Mouse (Mus musculus) T-helper 2 cell (primary cell): ENCODE results near the gene Kcnf1.

ENCODE experiments used
- in situ Hi-C: fragments of 300-600 bp; cut with MboI, MseI; formaldehyde crosslinking; loops from one replicate; pipeline ENCODE4 v1.15.1; 2025; ENCODE audit warnings: high pct_unique_total_duplicates

The Kcnf1 gene

DNA sequence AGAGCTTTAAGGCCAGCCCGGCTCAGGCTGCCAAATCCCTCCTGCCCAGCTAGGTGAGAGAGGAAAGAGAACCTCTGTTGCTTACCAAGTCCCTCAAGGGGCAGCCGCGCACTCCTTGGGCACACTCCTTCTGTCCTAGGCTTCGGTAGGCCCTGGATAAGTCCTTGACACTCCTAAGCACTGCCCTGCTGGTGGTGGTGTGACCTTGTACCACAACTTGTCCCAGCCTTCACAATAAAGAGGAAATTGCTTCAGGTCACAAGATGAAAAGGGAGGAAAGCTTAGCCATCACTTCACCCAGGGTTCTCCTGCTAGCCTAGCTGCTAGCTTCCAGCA, at the start of gene Kcnf1:
TSS of gene Kcnf1 (minus strand) at position 132 of the 336 bp plus-strand sequence.
- in situ Hi-C loops: no loop called here

- in situ Hi-C loops: loop anchor here (10.0 kb wide), 1 partner anchor 190 kb away; no protein-coding TSS in a partner anchor
Measured at GRCm38 (mm10) chr12:17225012-17225411, 48.3 kb upstream of the Kcnf1 start.

DNA sequence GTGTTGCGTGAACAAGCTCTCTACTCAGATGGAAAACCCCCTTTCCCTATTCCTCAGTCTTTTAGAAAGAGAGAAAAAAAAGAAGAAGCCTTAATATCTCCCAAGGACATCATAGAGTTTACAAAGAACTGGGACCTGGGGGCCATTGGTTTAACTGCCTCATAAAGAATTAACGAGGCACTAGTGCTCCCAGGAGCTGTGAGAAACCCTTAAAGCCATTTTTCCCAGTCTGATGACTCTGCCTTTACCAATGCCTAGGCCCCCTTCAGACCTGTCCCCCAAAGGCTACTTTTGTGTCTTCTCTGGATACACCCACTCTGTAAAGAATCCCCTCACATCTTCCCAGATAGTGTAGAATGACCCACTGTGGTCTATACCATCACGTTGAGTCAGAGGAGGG, 46.4 kb upstream of the Kcnf1 start:
- in situ Hi-C loops: loop anchor here (10.0 kb wide), 1 partner anchor 188 kb away; no protein-coding TSS in a partner anchor

GRCm38 (mm10) chr12:17221891-17222428, 45.3 kb upstream of the Kcnf1 start:
- in situ Hi-C loops: loop anchor here (10.0 kb wide), 1 partner anchor 187 kb away; no protein-coding TSS in a partner anchor

GRCm38 (mm10) chr12:17220631-17221030, 43.9 kb upstream of the Kcnf1 start:
- in situ Hi-C loops: loop anchor here (10.0 kb wide), 1 partner anchor 186 kb away; no protein-coding TSS in a partner anchor

GRCm38 (mm10) chr12:17219107-17219506, 42.4 kb upstream of the Kcnf1 start:
- in situ Hi-C loops: no loop called here

DNA sequence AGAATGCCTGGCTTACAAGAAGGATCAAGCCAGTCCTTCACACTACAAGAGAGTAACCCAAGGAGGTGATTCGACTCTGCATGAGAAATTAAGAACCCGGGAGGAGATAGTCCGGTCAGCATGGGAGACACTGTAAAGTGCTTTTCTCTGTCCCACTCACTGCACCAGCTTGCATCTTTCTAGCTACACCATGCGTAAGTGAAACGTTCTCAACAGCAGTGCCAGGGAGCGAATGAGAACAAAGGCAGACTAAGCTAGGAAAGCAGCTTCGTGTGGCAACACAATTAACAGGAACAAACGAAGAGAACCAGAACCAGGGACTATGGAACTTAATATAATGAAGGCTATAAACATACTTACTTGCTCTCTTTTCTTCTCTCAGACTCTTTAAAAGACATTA, 41.7 kb upstream of the Kcnf1 start:
- in situ Hi-C loops: no loop called here

DNA sequence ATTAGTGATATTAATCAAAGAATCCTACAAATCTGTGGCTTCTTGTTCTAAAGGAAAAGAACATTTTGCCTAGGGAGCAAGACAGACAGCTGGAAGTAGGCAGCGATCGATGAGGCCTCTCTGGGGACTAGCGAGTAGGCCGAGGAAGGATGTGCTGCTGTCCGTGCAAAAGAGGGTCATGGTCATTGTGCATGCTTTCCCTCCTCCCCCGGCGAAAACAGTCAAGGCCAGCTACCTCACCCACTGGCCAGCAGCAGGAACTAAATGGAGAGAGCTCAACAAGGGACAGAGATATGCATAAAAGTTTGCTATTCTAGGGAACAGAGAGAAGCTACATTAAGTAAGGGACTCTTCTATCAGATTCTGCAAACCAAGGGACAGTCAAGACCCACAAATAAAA, 39.1 kb upstream of the Kcnf1 start:
- in situ Hi-C loops: no loop called here

GRCm38 (mm10) chr12:17202492-17203322, 26.0 kb upstream of the Kcnf1 start:
- in situ Hi-C loops: no loop called here

GRCm38 (mm10) chr12:17198621-17199020, 21.9 kb upstream of the Kcnf1 start:
- in situ Hi-C loops: no loop called here

DNA sequence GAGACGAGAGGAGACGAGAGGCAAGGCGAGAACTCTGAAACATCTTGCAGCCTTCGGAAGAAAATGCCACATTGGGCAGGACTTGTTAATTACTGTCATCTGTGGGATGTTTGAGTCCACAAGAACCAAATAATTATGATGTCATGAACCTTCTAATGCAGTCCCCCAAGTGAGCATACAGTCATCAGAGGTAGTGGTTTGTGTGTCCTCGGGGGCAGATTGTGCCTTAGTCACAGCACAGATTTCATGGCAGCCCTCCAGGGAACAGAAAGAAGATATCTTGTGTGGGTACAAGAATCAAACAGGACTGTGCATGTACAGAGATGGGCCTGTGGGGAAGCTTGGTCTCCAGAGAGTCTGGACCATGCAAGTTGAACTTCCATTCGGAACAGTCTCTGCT, 17.5 kb upstream of the Kcnf1 start:
- in situ Hi-C loops: no loop called here

GRCm38 (mm10) chr12:17193311-17193710, 16.6 kb upstream of the Kcnf1 start:
- in situ Hi-C loops: no loop called here

- in situ Hi-C loops: no loop called here
Measured at GRCm38 (mm10) chr12:17192887-17193286, 16.2 kb upstream of the Kcnf1 start.

GRCm38 (mm10) chr12:17184303-17184775, 7.7 kb upstream of the Kcnf1 start:
- in situ Hi-C loops: no loop called here

GRCm38 (mm10) chr12:17183788-17184187, 7.1 kb upstream of the Kcnf1 start:
- in situ Hi-C loops: no loop called here

- in situ Hi-C loops: no loop called here
Measured at GRCm38 (mm10) chr12:17176041-17176756, 489 bp downstream of the Kcnf1 start.

DNA sequence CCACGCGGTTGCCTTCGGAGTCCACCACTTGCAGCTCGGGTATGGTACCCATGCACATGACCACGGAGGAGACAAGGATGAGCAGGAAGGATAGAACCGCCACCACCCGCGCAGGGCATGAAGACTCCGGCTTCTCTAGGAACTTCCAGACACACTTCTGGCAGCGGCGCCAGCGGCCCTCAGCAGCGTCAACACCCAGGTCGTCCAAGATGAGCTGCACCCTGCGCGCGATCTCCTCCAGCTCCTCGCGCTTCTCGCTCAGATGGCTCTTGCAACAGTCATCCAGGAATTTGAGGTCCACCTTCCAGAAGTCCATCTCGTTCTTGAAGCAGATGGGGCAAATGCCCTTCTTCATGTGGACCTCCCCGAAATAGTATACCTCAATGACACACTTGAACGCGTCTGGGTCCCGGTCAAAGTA, 1.1 kb downstream of the Kcnf1 start:
- in situ Hi-C loops: no loop called here

GRCm38 (mm10) chr12:17175124-17175523, 1.6 kb downstream of the Kcnf1 start:
- in situ Hi-C loops: no loop called here

- in situ Hi-C loops: no loop called here
Measured at GRCm38 (mm10) chr12:17174134-17174893, 2.4 kb downstream of the Kcnf1 start.

DNA sequence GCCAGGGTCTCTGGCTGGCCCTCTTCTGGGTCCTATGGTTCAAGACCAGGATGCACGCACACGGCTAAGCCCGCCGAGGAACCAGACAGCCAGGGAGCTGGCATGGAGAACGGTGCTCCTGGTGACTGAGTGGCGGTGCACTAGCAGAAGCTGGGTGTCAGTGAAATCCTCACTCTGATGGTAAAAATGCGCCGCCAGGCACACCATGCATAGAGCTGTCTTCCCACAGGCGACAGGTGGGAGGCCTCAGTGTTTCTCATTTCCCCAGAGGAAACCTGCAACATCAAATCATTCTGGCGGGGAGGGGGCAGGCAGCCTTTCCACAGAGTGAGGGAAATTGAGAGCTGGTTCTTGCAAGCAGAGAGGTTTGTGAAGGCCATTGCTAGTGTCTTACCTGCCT, 6.3 kb downstream of the Kcnf1 start:
- in situ Hi-C loops: no loop called here

DNA sequence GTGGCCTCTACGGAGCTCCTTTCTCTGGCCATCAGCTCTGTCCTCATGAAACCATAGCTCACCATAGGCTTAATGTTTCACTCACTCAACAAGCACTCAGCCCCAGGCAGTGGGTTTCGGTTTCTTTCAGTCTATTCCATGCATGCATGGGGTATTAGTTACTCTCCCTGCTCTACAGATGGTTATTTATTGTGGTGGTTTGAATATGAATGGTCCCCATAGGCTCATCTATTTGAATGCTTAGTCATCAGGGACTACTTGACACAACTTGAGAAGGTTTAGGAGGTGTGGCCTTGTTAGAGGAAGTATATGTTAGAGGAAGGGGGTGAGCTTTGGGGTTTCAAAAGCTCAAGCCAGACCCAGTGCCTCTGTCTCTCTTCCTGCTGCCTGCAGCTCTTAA, 10.6 kb downstream of the Kcnf1 start:
- in situ Hi-C loops: no loop called here

DNA sequence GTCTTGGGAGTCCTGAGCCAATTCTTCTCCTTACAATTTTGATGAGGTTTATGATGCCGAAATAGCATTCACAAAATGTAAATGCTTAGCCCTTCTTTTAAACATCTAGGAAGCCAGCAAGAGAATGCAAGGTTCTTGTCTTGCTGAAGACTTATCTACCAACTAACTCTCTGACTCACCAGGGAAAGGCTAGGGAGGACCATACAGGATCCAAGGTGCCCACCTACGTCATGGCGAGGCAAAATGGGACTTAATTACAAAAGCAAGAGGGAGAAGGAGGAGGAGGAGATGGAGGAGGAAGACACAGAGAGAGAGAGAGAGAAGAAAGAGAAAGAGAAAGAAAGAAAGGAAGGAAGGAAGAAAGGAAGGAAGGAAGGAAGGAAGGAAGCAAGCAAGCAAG, 12.7 kb downstream of the Kcnf1 start:
- in situ Hi-C loops: no loop called here
